Mouse (Mus musculus) forebrain, postnatal 0 days (tissue): ENCODE measurements around the gene Slc22a3. TPM values are rescaled to one million over a fixed set of nuclear protein-coding genes. Genes with fewer than 3 reads are reported as not detected.

Experiments used
- ATAC-seq: fragments of 200-750 bp; cut with Nextera tagmentation; 2 replicates; pipeline ENCODE4 v1.8.0; 2017; ENCODE audit warnings: mild to moderate bottlenecking, moderate library complexity
- DNase-seq: peaks from one replicate; pipeline ENCODE4 v3.0.0-alpha.2; 2015
- H3K27ac ChIP-seq: fragments of 300-500 bp; sonication (generic); 2 replicates; pipeline ENCODE4 v1.5.1; 2014; ENCODE audit warnings: low read depth, mild to moderate bottlenecking, antibody characterized with exemption, low read length, moderate library complexity, mixed read lengths
- H3K27me3 ChIP-seq: fragments of 300-500 bp; sonication (generic); 2 replicates; pipeline ENCODE4 v1.6.1; 2014; ENCODE audit warnings: mild to moderate bottlenecking, low read length, mixed read lengths; ENCODE audit not compliant: insufficient read depth
- H3K36me3 ChIP-seq: fragments of 300-500 bp; sonication (generic); 2 replicates; pipeline ENCODE4 v1.6.1; 2014; ENCODE audit warnings: mild to moderate bottlenecking, moderate library complexity; ENCODE audit not compliant: insufficient read depth
- H3K4me1 ChIP-seq: fragments of 300-500 bp; sonication (generic); 2 replicates; pipeline ENCODE4 v1.6.1; 2014; ENCODE audit warnings: antibody characterized with exemption; ENCODE audit not compliant: insufficient read depth
- H3K4me2 ChIP-seq: fragments of 300-500 bp; sonication (generic); 2 replicates; pipeline ENCODE4 v1.6.1; 2014; ENCODE audit warnings: low read depth, mild to moderate bottlenecking, moderate library complexity
- H3K4me3 ChIP-seq: fragments of 300-500 bp; sonication (generic); 2 replicates; pipeline ENCODE4 v1.5.1; 2014; ENCODE audit warnings: low read depth, low read length, mixed read lengths
- H3K9ac ChIP-seq: fragments of 300-500 bp; sonication (generic); 2 replicates; pipeline ENCODE4 v1.6.1; 2014; ENCODE audit warnings: mild to moderate bottlenecking
- H3K9me3 ChIP-seq: fragments of 300-500 bp; sonication (generic); 2 replicates; pipeline ENCODE4 v1.6.1; 2016; ENCODE audit warnings: low read length
- CTCF ChIP-seq: sonication (generic); IDR thresholded peaks from 2 replicates; pipeline ENCODE4 v1.5.1; 2016; ENCODE audit warnings: antibody characterized with exemption, control low read depth, low read depth
- WGBS: fragments of 180-500 bp; shearing (Covaris S2); extraction: QIAGEN DNeasy Blood & Tissue Kit; methylation state at CpG from one replicate; pipeline ENCODE4 v1.1.7; 2014; 5-methylcytosine and 5-hydroxymethylcytosine counted together
- polyA plus RNA-seq: library from polyadenylated mRNA; unstranded; fragments of >200 nt; fragmentation: Nextera tagmentation; extraction: Ambion mirVana; gene quantifications from 2 replicates; pipeline ENCODE4 v1.2.1, GENCODE M21; 2015
- total RNA-seq: library from RNA; depleted of rRNA; stranded (reverse); fragments of >200 nt; gene quantifications from 2 replicates; pipeline ENCODE4 v1.2.3, GENCODE M21; 2014

Slc22a3 gene
- total and polyA plus RNA-seq, 2 experiments from 2014 or later, result 2.1 to 2.5 TPM

DNA sequence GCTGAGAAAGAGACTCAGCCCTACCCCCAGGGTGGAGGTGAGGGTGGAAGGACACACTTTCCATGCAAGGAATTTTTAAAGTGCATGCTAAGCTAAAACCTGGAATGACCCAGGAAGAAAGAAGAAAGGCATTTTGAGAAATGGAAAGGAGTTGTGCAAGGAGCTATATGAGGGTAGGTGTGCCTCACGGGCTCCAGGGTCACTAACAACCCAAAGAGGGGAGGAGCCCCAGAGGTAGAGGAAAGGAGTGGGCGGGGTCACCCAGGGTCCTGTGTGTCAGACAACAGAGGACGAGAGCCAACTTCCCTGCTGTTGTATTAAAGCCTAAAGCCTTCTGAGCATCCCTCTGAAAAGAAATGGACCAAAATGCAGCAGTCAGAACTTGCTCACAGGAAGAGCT, 11.9 kb downstream of the Slc22a3 start:
- no peaks in the 10 kb centered on the region for H3K27me3 ChIP-seq
- 50% methylated on average over 3 of the region's 3 CpGs for WGBS
- no peaks in the 10 kb centered on the region for H3K36me3 ChIP-seq
- no peak overlapping the region for H3K4me2 ChIP-seq
- H3K4me1 ChIP-seq, result no peaks in the 10 kb centered on the region
- H3K27ac ChIP-seq, result no peak overlapping the region
- DNase-seq (no peak), ATAC-seq (no peak)
- no peak overlapping the region for H3K4me3 ChIP-seq
- no peaks in the 10 kb centered on the region for H3K9me3 ChIP-seq
- no peak for TF ChIP-seq CTCF
- H3K9ac ChIP-seq, result no peak overlapping the region

DNA sequence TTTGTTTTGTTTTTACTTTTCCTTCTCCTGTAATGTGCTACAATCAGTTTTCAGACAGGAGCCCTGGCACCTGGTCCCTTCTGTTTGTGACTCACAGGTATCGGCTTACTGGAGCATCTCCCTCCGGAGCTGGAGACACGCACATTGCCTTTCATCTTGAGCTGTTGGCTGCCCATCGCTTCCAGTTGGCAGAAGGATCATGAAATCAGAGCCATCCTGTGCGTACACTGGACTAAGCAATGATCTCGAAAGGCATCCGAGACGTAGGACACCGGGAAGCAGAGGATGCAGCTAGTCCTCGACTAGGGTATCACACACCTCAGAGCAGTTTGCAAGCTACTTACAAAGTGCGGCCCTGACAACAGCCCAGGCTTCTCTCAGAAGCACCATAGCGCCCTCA, 15.9 kb downstream of the Slc22a3 start:
- Histone ChIP-seq H3K4me1 (no peaks in the 10 kb centered on the region), H3K9me3 (no peaks in the 10 kb centered on the region), H3K9ac (no peak overlapping the region), H3K36me3 (no peaks in the 10 kb centered on the region), H3K4me3 (no peak overlapping the region), H3K27ac (no peak overlapping the region), H3K27me3 (no peaks in the 10 kb centered on the region), H3K4me2 (no peak overlapping the region)
- ATAC-seq (no peak), DNase-seq (no peak)
- no peak for TF ChIP-seq CTCF
- WGBS, result 86% methylated on average over 12 of the region's 12 CpGs

DNA sequence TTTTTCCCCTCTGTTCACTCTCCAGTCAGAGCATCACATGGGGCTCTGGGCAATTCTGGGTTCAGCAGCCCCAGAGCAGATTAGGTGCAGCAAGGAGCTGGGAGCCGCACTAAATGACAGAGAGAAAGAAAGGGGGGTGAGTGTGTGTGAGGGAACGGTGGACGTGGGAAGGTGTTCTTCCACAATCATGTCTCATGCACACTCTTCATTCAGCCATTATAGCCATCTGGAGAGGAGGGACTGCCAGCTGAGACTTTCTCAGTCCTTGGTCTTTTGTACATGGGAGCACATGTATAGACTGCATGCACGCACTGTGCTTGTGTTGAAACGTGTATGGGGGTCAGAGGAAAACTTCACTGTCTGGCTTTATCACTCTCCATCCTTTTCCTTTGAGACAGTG, 17.6 kb downstream of the Slc22a3 start:
- no peak for TF ChIP-seq CTCF
- no peak overlapping the region for H3K4me2 ChIP-seq
- H3K36me3 ChIP-seq, result no peaks in the 10 kb centered on the region
- H3K9me3 ChIP-seq, result no peaks in the 10 kb centered on the region
- no peak overlapping the region for H3K27ac ChIP-seq
- H3K9ac ChIP-seq, result no peak overlapping the region
- ATAC-seq, result no peak
- no peaks in the 10 kb centered on the region for H3K27me3 ChIP-seq
- no peak overlapping the region for H3K4me3 ChIP-seq
- 82% methylated on average over 5 of the region's 5 CpGs for WGBS
- no peaks in the 10 kb centered on the region for H3K4me1 ChIP-seq
- no peak for DNase-seq

DNA sequence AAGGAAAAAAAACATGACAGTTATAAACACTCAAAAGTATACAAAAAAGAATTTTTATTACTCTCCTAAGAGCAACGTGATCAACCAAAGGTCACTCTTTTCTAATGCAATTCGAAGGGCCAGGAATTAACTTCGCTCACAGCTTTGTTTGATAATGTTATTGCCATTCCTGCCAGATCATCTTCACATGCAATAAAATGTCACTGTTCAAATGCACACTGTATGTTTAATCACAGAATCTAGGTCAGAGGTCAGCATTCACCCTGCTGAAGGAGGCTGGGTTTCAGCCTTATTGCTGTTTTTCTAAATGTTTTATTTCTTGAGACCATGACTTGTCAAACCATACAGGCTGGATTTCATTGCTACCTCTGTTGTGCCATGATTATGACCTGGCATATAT, 21.8 kb downstream of the Slc22a3 start:
- Histone ChIP-seq H3K9me3 (no peaks in the 10 kb centered on the region), H3K27me3 (no peaks in the 10 kb centered on the region), H3K27ac (no peak overlapping the region), H3K4me2 (no peak overlapping the region), H3K36me3 (no peaks in the 10 kb centered on the region), H3K4me1 (no peaks in the 10 kb centered on the region), H3K9ac (no peak overlapping the region), H3K4me3 (no peak overlapping the region)
- no peak for DNase-seq
- no peak for TF ChIP-seq CTCF
- no peak for ATAC-seq
- WGBS, result 92% methylated on average over 3 of the region's 3 CpGs

DNA sequence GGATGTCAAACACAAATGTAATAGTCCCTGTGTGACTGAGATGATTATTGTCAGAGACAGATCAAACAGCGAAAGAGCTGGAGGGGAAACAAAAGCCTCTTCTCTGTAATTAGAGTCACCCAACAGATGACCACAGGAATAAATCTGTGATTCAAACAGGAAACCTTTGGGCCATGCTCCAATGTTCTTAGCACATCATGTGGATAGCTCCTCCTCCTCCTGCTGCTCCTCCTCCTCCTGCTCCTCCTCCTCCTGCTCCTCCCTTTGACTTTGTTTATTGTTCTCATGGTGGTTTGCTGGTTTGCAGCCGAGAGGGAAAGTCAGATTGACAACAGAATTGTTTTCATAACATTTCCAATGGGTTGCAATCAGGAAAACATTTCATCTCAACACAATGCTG, 28.1 kb downstream of the Slc22a3 start:
- Histone ChIP-seq H3K4me1 (no peaks in the 10 kb centered on the region), H3K9ac (no peak overlapping the region), H3K27me3 (no peaks in the 10 kb centered on the region), H3K36me3 (no peaks in the 10 kb centered on the region), H3K27ac (no peak overlapping the region), H3K4me3 (no peak overlapping the region), H3K4me2 (no peak overlapping the region), H3K9me3 (no peaks in the 10 kb centered on the region)
- TF ChIP-seq CTCF, result no peak
- 27% methylated on average over 2 of the region's 2 CpGs for WGBS
- ATAC-seq (no peak), DNase-seq (no peak)

DNA sequence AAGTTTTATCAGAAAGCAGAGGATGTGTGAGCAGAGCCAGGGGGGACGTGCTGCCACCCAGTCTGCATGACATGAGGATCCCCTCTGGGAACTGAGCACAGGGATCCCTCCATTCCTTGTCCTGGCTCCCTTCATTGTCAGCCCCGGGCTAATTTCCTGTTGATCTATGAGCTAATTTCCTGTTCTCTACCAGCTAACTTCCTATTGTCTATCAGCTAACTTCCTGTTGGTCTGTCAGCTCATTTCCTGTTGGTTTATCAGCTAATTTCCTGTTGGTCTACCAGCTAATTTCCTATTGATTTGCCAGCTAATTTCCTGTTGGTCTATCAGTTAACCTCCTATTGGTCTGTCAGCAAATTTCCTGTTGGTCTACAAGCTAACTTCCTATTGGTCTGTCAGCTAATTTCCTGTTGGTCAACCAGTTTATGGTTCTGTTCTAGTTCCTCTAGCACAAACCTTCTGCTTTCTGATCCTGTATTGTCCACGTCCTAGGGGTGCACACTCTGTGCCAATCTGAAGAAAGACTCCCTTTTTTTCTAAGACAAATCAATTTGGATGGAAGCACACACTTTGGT, 32.9 kb downstream of the Slc22a3 start:
- no peak overlapping the region for H3K4me2 ChIP-seq
- ATAC-seq (no peak), DNase-seq (no peak)
- H3K4me1 ChIP-seq, result no peaks in the 10 kb centered on the region
- no peaks in the 10 kb centered on the region for H3K27me3 ChIP-seq
- TF ChIP-seq CTCF, result no peak
- no peak overlapping the region for H3K27ac ChIP-seq
- no peak overlapping the region for H3K4me3 ChIP-seq
- no peak overlapping the region for H3K9ac ChIP-seq
- 78% methylated on average over 3 of the region's 3 CpGs for WGBS
- no peaks in the 10 kb centered on the region for H3K9me3 ChIP-seq
- H3K36me3 ChIP-seq, result no peaks in the 10 kb centered on the region

DNA sequence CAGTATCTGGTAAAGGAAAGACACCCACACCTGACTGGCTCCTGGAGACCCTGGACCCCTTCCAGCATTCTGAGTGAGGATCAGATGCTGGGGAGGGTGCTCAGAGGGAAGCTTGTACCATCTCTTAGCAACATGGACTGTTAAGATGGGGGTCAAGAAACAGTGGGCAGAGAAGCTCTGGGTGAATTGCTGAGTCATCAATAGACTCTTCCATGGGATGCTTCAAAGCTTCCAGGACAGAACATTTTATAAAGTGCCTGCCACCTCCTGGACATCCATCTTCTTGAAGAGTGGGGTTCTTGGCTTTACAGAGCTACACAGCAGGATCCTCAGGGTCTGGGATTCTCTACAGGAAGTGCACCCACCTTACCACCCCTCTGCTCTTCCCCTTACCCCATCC, 35.0 kb downstream of the Slc22a3 start:
- Histone ChIP-seq H3K4me1 (no peaks in the 10 kb centered on the region), H3K36me3 (no peaks in the 10 kb centered on the region), H3K4me2 (no peak overlapping the region), H3K4me3 (no peak overlapping the region), H3K27me3 (no peaks in the 10 kb centered on the region), H3K27ac (no peak overlapping the region), H3K9me3 (no peaks in the 10 kb centered on the region), H3K9ac (no peak overlapping the region)
- no peak for TF ChIP-seq CTCF
- DNase-seq, result no peak
- no peak for ATAC-seq

DNA sequence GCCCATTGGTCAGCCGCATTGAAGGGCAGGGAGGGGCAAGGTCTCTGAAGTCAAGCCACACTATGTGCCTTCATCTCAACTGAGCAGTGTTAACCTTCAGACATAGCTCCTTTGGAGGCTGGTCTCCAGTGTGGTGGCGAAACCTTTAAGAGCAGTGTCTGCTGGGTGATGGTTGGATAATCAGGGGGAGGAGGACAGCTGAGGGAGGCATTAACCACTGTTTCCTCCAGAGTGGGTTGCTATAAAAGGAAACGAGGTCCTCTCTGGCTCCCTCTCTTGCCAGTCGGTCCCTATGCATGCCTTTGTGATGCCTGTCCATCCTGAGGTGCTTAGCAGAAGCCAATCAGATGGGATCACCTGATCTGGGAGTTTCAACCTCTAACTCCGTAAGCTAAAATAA, 38.8 kb downstream of the Slc22a3 start:
- H3K4me1 ChIP-seq, result no peaks in the 10 kb centered on the region
- no peak overlapping the region for H3K9ac ChIP-seq
- no peak overlapping the region for H3K27ac ChIP-seq
- H3K9me3 ChIP-seq, result no peaks in the 10 kb centered on the region
- no peaks in the 10 kb centered on the region for H3K36me3 ChIP-seq
- ATAC-seq (no peak), DNase-seq (no peak)
- H3K4me3 ChIP-seq, result no peak overlapping the region
- H3K27me3 ChIP-seq, result no peaks in the 10 kb centered on the region
- no peak for TF ChIP-seq CTCF
- 87% methylated on average over 5 of the region's 5 CpGs for WGBS
- no peak overlapping the region for H3K4me2 ChIP-seq
